Mouse (Mus musculus): Measurements from ENCODE around the gene Tespa1.
"Not testable (repeated sequence)": the region's sequence is repeated elsewhere in the genome, so short reads cannot be mapped to it uniquely, and the experiment has no call there.

Tespa1 gene

DNA sequence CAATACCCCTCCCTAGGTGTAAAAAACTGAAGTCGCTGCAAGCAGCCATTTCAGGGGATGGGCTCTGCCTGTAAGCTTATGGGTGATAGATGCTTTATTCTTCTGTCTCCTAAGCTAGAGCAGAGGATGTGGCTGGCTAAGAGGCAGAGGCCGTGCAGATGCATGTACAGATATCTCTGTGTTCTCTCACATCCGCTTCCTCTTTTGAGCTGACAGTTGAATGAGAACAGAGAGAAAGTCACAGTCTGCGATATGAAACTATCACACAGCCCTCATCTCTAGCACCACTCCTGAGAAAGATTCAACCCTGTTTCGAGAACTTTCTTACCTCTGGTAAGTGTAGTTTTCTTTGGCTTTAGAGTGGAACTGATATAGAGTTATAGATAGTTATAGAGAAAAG is at the start of gene Tespa1:
Gene Tespa1 (plus strand): TSS at position 234 of the 400 bp plus-strand sequence.
- no peak for DNase-seq

DNA sequence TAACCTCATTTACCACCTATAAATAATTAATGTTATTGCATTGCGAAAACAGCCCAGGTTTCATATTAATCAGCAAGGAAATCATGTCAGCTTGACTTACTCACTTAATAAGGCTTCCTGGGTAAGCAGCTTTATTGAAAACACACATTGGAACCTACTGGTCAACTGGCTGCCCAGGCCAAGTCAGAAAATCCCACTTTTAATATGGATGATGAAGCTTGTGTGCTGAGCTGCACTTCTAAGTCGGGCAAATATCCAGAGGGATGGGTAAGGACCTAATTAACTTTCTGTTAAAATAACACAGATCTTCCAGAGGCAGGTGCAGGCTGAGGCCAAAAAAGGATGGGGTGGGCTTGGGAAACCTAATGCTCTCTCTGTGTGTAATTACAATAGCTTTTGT is 46.9 kb upstream of the Tespa1 start:
- no peak for DNase-seq

DNA sequence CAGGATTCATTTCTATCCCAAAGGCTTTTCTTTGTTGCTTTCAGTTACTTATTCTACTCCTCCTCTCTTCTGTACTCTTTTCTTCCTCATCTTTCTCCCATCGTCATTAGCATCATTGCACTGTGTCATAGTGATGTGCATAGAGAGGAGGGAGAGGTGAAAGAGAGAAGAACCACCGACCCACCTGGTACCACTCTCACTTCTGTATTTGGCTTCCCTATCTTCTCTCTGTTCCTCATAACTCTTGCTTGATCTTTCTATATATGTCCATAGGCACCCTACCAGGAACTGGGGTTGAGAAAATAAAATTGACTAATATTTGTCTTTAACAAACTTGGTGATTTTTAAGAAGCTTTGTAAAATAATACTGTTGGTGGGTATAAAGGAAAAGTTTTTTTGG is 46.2 kb upstream of the Tespa1 start:
- no peak for DNase-seq

DNA sequence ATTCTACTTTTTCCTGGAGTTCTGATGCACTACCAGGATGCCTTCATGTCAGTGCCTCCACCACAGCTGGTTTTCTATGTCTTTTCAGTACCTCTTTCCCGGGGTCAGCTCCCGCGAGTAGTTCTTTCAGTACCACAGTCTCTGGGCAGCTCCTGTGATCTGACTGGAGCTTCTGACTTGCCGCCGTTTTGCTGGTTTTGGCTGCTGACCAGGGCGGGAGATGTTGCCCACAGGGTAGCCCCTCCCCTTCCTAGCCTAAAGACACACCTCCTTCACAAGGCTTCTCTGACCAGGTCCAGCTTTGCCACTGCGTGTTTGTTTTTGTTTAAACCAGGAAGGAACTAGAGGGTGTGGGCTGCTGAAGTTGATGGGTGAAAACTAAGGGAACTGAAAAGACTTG is 42.6 kb upstream of the Tespa1 start, which contains the start of gene Neurod4:
Gene Neurod4 (minus strand): TSS at position 175 of the 400 bp plus-strand sequence.
- peak; percentile 21 for DNase-seq

DNA sequence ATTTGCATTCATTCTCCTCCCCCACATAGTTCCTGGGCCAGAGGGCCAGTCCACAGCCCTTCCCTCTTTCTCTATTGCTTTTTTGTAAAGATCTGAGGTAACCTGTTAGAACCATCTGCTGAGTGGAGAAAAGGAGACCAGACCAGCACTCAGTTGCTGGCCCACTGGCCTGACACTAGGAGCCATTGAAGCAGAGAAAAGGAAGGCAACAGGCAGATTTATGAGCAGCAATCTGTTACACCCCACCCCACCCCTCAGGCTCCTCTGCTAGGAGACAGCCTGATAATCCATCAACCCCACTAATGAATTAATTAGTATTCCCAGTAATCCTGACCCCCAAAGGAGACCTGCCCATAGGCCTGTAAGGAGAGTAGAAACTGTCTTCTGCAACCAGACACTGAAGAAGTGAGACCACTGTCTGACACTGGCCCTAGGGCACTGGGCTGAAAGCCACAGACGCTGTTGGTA is 40.7 kb upstream of the Tespa1 start:
- DNase-seq = no peak

DNA sequence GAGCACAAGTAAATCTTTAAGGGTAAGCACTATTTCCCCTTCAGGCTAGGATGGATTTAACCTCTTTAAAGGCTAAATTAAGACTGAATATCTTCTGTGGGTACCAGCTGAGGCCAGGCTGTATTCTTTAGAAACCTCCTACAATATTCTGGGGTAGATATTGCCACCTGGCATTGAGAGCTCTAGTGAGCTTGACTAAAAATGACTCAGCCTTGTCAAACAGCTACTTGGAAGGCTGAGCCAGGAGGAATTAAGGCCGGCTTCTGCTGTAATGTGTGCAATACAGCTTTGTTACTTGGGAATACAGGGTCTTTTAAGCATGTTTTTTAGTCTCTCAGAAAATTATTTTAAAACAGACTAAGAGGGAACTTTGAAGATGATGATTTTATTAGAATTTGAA is 35.5 kb upstream of the Tespa1 start:
- DNase-seq = no peak

DNA sequence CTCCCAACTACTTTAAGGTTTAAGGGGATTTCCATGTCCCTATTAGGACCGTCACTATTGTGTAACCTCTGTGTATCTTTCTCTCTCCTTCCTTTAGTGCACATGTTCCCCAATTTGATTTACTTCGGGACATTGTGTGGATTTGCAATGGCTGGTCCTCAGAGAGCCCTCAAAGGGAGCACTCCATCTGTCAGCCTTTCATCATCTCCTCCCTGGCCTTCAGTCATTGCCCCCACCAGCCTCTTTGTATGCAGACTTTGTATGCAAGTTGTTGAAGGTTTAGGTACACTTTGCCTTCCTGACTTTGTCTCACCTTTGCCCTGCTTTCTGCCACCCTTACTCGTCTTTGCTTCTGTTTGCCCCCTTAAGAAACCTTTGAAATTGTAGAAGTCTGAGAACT is 34.7 kb upstream of the Tespa1 start:
- no peak for DNase-seq

DNA sequence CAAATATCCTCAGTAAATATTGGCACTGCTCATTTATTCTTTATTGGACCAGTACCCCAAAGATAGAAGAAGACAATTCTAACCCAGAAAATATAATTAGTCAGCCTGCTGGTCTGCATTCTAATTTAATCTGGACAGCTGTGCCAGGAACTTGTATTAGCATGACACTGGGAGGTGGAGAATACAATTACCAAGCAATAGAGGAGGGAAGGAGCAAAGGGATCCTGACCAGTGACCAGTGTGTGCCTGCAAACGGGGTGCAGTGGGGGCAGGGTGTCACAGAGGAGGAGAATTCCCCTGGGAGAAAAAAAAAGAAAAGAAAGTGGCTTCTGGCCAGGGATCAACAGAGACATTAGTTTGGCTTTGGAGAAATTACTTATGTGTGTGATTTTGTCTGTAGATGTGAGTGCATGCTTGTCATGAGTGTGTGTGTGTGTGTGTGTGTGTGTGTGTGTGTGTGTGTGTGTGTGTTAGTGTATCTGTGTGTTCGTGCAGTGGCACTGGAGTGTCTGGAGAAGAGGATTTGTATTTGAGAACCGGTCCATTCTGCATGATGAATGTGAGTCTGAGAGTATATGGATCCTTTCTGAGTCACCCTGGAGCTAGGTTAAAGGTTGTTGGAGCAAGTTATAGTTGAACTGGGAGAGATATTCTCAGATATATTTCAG is 28.8 kb upstream of the Tespa1 start:
- DNase-seq = no peak

DNA sequence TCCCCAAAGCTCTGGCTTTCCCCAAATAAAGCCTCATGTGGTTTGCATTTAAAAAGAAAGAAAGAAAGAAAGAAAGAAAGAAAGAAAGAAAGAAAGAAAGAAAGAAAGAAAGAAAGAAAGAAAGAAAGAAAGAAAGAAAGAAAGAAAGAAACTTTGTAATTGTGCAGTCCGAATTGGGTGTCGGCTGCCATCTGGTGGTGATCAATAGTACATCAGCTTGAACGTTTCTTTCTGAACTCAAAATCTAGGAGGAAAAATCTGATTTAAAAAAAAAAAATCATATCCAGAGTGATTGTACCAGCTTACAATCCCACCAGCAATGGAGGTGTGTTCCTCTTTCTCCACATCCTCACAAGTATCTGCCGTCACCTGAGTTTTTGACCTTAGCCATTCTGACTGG is 23.9 kb upstream of the Tespa1 start:
- DNase-seq = peak; percentile 43

DNA sequence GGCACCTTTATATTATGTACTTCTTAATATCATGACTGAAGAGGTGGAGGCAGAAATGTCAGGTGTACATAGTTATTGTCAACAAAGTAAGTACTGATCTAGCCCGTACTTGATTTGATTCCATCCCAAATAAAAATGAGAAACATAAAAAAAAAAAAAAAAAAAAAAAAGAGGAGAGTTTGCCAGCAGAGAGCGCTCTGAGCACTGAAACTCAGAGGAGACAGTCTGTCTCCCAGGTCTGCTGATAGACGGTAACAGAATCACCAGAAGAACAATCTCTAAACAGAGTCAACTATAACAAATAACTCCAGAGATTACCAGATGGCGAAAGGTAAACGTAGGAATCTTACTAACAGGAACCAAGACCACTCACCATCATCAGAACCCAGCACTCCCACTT is 18.5 kb upstream of the Tespa1 start:
- not testable (repeated sequence) for DNase-seq

DNA sequence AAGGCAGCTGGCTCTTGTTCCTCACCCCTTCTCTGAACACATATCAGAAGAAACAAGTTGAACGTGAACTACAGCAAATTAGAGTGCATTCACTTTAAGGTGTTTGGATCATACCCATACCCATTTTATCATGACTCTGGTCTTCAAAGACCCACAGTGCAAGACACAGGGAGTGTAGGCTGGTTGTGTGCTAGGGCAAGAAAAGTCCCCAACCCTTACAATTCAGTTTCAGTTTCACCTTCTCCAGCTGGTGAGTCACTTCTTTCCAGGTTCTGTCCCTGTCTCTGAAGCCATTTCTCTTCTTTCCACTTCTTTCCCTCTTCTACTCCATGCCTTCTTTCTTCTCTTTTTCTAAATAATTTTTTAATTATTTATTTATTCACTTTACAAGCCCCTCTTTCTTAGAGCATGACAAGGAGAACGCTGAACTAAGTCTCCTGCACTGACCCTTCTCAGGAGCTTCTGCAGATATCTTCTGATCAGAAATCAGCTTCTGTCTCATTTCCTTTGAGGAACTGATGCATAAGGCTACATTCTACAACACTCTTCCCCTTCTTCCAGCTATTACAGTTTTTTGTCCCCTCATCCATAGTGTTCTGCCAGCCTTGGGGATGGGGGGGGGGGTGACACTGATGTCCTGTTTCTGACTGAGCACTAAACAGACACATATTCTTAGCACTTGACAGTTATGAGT is 11.0 kb upstream of the Tespa1 start:
- no peak for DNase-seq

DNA sequence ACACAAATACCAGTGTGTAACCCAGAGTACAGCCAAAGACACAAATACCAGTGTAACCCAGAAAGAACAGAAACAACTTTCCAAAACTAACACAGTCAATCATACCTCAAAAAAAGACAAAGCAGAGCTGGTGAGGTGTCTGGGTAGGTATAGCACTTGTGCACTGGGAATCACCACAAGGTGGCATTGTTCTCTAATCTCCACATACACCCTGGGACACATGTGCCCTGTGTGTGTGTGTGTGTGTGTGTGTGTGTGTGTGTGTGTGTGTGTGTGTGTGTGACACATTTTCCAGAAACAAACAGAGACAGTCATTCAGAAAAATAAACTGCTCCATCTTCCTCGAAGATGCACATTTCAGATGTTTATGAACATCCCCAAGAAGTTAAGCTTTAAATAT is 9.1 kb upstream of the Tespa1 start:
- DNase-seq = no peak

DNA sequence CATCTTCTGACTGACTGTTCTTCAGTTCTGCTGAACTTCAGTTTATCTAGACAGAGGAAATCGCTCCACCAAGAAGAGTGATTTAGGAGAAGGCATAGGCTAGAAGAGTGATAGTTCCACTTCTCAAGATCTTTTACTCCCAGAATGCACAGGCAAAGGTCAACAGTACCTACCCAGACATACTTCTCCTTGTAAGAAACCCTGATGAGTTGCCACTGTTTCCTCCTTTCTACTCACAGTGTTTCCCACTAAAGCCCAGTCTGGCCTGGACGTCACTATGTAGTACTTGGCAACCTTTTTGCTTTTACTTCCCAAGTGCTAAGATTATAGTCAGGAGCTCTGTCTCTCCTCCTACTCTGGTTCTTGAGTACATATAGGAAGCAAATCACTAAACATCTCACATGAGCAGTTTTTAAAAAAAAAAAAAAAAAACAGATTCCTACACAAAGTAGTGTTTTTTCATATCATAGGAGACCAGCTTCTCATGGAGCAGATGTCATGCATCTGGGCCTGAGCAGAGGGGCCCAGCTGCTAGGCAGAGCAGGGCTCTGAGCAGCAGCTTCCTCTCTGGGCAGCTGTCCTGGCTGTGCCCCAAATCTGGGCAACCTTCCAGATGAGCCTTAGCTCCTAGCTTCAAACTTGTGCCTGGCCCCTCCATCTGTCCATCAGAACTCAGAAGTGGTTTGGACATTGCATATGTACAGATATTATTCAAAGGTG is 8.4 kb upstream of the Tespa1 start:
- peak; percentile 5 for DNase-seq

DNA sequence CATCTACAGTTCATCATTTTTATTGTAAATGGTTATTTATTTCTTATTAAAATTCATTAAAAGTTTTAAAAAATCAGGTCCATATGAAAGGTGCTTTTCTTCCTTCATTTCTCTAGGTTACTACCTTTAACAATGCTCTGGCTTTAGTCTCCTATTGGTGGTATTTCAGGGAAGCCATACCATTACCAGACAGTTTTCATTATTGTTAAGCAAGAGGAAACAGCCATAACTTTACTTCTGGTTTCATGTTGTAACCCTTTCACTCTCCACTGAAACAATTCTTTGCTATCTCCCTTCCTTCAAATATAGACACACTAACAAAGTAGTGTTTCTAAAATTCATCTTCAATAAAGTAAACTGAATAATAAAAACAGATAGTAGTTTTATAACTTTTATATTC is 6.8 kb upstream of the Tespa1 start:
- DNase-seq = no peak

DNA sequence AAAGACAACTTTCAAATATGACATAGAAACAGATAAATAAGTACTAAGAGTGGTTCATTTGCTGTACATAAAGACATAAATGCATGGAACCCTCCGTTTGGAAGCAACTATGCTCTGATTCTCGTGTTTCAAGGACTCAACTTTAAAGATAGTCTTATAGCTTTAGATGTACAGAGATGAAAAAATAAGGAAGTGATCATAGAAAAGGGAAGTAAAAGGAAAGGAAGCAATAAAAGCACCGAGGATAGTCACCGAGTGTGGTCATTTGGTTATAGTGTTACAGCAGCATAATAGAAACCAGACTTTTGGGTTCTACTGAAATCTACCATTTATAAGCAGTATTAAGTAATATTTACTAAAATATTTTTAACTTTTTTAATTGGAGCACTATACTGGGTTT is 4.0 kb upstream of the Tespa1 start:
- no peak for DNase-seq

DNA sequence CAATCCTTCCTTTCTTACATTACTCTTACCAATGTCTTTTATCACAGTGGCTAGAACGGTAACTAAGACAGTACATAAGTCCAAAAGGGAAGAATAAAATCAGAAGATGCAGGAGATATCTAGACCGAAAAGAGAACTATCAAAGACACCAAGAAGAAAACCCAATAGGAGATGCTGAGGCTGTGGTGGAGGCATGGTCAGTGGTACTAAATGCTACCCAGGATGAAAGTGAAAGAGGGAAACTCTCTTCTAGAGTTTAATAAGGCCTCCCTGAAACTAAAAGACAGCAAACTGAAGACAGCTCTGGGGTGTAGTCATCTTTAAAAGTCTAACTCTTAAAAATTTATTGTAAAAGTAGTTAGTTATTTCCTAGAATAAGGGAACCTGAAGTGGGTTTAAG is 2.0 kb upstream of the Tespa1 start:
- no peak for DNase-seq

DNA sequence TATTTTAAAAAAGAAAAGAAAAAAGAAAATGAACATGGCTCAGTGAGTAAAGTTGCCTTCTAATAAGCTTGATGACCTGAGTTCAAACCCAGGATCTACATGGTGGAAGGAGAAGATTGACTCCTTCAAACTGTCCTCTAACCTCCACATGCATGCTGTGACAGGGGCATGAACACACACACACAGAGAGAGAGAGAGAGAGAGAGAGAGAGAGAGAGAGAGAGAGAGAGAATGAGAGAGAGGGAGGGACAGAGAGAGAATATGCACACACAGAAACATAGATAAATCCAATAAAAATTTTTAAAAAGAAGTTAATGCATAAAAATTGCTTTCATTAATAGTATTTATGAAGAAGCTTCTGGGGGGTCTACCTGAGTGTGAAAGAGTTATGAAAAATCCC is 608 bp upstream of the Tespa1 start:
- no peak for DNase-seq

DNA sequence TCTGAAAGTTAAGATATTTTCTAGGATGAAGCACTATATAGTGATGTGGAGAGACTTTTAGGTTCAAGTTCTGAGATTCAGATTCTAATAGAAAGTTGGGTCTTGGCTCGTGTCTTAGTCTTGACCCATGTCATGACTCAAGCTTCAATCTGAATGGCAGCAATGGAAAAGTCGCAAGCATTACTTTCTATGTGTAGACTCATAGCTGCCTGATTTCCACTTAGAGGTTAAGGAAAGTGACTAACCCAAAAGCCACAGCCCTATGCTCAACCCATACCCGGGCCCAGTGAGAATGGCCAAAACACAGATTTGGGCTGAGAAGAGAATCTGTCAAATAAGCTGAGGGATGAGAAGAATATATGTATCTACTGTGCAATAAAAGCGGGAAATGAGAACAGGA is 1.6 kb downstream of the Tespa1 start:
- no peak for DNase-seq

DNA sequence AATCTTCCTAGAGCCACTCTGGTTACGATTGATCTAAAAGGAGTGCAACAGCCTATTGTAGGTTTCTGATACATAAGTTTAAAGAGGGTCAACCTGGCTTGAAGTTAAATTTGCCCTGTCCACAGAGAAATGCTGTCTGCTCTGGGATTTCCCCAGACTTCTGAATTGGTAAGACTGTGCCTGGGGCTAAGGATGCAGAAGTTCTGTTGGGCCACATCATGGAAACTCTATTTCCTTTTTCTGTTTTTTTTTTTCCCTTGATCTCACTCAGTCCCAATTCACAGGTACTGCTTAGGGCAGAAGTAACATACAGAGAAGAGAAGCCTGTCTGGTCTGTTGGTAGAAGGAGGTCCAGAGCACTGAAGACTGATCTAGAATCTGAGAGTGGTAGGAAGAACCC is 8.0 kb downstream of the Tespa1 start:
- DNase-seq = no peak

DNA sequence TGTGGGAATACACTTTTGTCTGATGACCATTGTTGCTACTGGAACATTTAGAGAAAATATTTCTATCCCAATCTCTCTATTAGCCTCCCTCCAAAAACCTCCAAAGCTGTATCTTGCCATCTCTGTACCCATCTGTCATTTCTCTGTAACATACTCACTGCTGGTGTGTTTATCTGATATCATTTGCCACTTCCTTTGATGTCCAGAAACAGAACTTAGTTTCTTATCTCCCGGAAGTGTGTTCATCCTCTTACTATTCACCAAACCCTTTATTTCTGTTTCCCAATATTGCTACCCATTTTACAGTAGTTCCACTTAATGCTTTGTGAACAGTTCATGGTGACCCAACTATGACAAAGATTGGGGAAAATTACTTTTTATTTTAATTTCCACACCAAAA is 13.7 kb downstream of the Tespa1 start:
- no peak for DNase-seq

DNA sequence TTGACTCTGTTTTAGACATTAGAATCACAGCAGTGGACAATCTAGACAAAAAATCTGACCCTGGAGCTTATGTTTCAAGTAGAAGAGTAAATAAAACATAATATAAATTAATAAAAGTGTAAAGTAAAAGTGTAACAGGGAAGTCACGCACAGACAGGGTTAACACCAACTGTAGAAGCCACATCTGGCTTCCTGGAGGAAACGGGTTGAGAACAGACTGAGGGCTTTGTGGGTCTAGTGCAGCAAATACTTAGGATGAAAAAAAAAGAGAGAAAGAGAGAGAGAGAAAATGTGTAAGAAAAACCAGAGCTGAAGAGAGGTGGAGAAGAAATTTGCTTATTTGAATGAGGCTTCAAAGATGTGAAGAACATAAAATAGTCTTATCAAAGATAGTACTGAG is 14.9 kb downstream of the Tespa1 start:
- DNase-seq = no peak

DNA sequence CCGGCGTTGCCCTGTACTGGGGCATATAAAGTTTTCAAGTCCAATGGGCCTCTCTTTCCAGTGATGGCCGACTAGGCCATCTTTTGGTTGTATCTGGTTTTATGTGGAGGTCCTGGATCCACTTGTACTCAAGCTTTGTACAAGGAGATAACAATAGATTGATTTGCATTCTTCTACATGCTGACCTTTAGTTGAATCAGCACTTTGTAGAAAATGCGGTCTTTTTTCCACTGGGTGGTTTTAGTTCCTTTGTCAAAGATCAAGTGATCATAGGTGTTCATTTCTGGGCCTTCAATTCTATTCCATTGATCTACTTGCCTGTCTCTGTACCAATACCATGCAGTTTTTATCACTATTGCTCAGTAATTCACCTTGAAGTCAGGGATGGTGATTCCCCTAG is 17.4 kb downstream of the Tespa1 start:
- DNase-seq = not testable (repeated sequence)

DNA sequence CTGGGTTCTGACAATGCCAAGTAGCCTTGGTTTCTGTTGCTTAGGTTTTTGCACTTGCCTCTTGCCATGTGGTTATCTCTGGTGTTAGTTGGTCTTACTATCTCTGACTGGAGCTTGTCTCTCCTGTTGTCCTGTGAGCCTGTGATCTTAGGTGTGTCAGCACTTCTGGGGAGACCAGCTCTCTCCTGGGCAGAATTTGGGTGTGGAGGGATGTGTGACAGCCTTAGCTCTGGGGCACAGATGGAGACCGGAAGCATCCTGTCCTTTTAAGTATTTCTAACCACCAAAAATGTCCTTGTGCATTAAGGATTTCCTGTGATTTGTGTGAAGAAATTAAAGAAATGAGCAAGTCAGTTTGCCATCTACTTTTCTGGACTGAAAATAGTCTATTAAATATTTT is 21.4 kb downstream of the Tespa1 start:
- no peak for DNase-seq

Data from right cerebral cortex, postnatal 4 days (tissue).